Mouse (Mus musculus): ENCODE data around the gene Runx1.

DNA sequence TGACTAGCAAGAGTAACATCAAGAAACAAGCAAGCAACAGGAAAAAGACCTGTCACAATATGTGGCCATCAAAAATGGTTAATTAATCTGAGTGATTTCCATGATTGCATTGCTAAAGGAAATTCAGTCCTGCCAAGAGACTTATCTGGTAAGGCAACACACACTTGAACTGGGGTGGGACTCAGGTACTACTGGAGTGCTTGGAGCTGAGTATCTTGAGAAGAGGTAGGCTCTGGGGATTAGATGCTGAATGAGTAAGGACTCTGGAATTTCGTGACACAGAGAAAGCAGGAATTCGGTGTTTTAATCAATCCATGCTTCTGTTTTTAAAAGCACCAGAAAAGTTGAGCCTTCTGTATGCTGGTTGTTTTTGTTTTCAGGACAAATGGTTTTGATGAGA lies 209.1 kb downstream of the Runx1 start:
- TF ChIP-seq CTCF (IDR thresholded peaks at IDR 0.05) (no peak), EP300 (IDR thresholded peaks at IDR 0.05) (peak; percentile 87)
